Mouse (Mus musculus) midbrain, embryonic 13.5 days (tissue): ENCODE data around the gene Nxf1. TPM values are rescaled to one million over a fixed set of nuclear protein-coding genes. Genes with fewer than 3 reads are reported as not detected.

Experiments
- ATAC-seq: fragments of 200-750 bp; cut with Nextera tagmentation; 2 replicates; pipeline ENCODE4 v1.8.0; 2017; ENCODE audit warnings: mild to moderate bottlenecking, moderate TSS enrichment, moderate library complexity
- H3K27ac ChIP-seq: fragments of 300-500 bp; sonication (generic); 2 replicates; pipeline ENCODE4 v1.5.1; 2015; ENCODE audit warnings: inconsistent platforms, mild to moderate bottlenecking, moderate library complexity
- H3K27me3 ChIP-seq: fragments of 300-500 bp; sonication (generic); 2 replicates; pipeline ENCODE4 v1.6.1; 2015; ENCODE audit warnings: mild to moderate bottlenecking, inconsistent platforms
- H3K36me3 ChIP-seq: fragments of 300-500 bp; sonication (generic); 2 replicates; pipeline ENCODE4 v1.6.1; 2015; ENCODE audit warnings: mild to moderate bottlenecking, inconsistent platforms
- H3K4me1 ChIP-seq: fragments of 300-500 bp; sonication (generic); replicated peaks from 2 replicates; pipeline ENCODE4 v1.6.1; 2015; ENCODE audit warnings: inconsistent platforms
- H3K4me2 ChIP-seq: fragments of 300-500 bp; sonication (generic); replicated peaks from 2 replicates; pipeline ENCODE4 v1.6.1; 2015; ENCODE audit warnings: moderate library complexity, mild to moderate bottlenecking, inconsistent platforms
- H3K4me3 ChIP-seq: fragments of 300-500 bp; sonication (generic); replicated peaks from 2 replicates; pipeline ENCODE4 v1.5.1; 2015; ENCODE audit warnings: mild to moderate bottlenecking, inconsistent platforms
- H3K9ac ChIP-seq: fragments of 300-500 bp; sonication (generic); replicated peaks from 2 replicates; pipeline ENCODE4 v1.6.1; 2015; ENCODE audit warnings: mild to moderate bottlenecking, inconsistent platforms
- H3K9me3 ChIP-seq: fragments of 300-500 bp; sonication (generic); 2 replicates; pipeline ENCODE4 v1.6.1; 2016; ENCODE audit warnings: mild to moderate bottlenecking, inconsistent platforms
- WGBS: fragments of 180-500 bp; shearing (Covaris S2); methylation state at CpG from one replicate; pipeline ENCODE4 v1.1.7; 2015; 5-methylcytosine and 5-hydroxymethylcytosine counted together
- polyA plus RNA-seq: library from polyadenylated mRNA; unstranded; fragments of >200 nt; fragmentation: Nextera tagmentation; extraction: Ambion mirVana; gene quantifications from 2 replicates; pipeline ENCODE4 v1.2.1, GENCODE M21; 2015

Gene Nxf1
- polyA plus RNA-seq, 1 experiment from 2014 or later: 206 TPM

GRCm38 (mm10) chr19:8786008-8786781 is 29.3 kb downstream of the Nxf1 start, which contains the start of gene Taf6l:
Gene Taf6l (minus strand): TSS chr19:8786417.
- ATAC-seq: peak; percentile 100
- peak within 1 kb of the TSS; percentile 73 for H3K4me3 ChIP-seq
- H3K9ac ChIP-seq: peak within 1 kb of the TSS; percentile 72
- peaks cover 34% of the 10 kb centered on the region for H3K36me3 ChIP-seq
- WGBS: 1% methylated on average over 31 of the region's 32 CpGs
- H3K4me1 ChIP-seq: peaks cover 34% of the 10 kb centered on the region
- H3K27ac ChIP-seq: peak within 1 kb of the TSS; percentile 74
- H3K4me2 ChIP-seq: peak within 1 kb of the TSS; percentile 59
- no peaks in the 10 kb centered on the region for H3K27me3 ChIP-seq
- no peaks in the 10 kb centered on the region for H3K9me3 ChIP-seq

GRCm38 (mm10) chr19:8788521-8788920 is 31.6 kb downstream of the Nxf1 start:
- no peak overlapping the region for H3K4me3 ChIP-seq
- no peaks in the 10 kb centered on the region for H3K27me3 ChIP-seq
- H3K4me1 ChIP-seq: peaks cover 34% of the 10 kb centered on the region
- peaks cover 3% of the 10 kb centered on the region; the same call in 1 of the 2 replicates for H3K9me3 ChIP-seq
- peaks cover 24% of the 10 kb centered on the region for H3K36me3 ChIP-seq
- ATAC-seq: no peak
- peak overlapping the region; percentile 78 for H3K27ac ChIP-seq
- WGBS: 19% methylated on average over 3 of the region's 3 CpGs
- peak overlapping the region; percentile 36; the same call in 1 of the 2 replicates for H3K9ac ChIP-seq
- no peak overlapping the region for H3K4me2 ChIP-seq

GRCm38 (mm10) chr19:8789171-8789570 is 32.3 kb downstream of the Nxf1 start:
- H3K27ac ChIP-seq: peak overlapping the region; percentile 78
- H3K9ac ChIP-seq: peak overlapping the region; percentile 36; the same call in 1 of the 2 replicates
- WGBS: 20% methylated on average over 1 of the region's 1 CpGs
- H3K36me3 ChIP-seq: peaks cover 26% of the 10 kb centered on the region
- no peak overlapping the region; the same call in 1 of the 2 replicates for H3K4me2 ChIP-seq
- H3K27me3 ChIP-seq: no peaks in the 10 kb centered on the region
- peaks cover 3% of the 10 kb centered on the region; the same call in 1 of the 2 replicates for H3K9me3 ChIP-seq
- peaks cover 34% of the 10 kb centered on the region for H3K4me1 ChIP-seq
- ATAC-seq: no peak
- H3K4me3 ChIP-seq: no peak overlapping the region

GRCm38 (mm10) chr19:8790171-8790570 is 33.3 kb downstream of the Nxf1 start:
- WGBS: 84% methylated on average over 7 of the region's 7 CpGs
- peaks cover 3% of the 10 kb centered on the region; the same call in 1 of the 2 replicates for H3K9me3 ChIP-seq
- no peak overlapping the region for H3K4me2 ChIP-seq
- no peak overlapping the region for H3K4me3 ChIP-seq
- H3K27me3 ChIP-seq: no peaks in the 10 kb centered on the region
- 0 out of 2 replicates have a peak overlapping the region, but pooled peaks have one; percentile 3 for H3K9ac ChIP-seq
- ATAC-seq: no peak
- H3K4me1 ChIP-seq: peaks cover 30% of the 10 kb centered on the region
- no peak overlapping the region; the same call in 1 of the 2 replicates for H3K27ac ChIP-seq
- peaks cover 35% of the 10 kb centered on the region for H3K36me3 ChIP-seq

- Histone ChIP-seq H3K9me3 (no peaks in the 10 kb centered on the region), H3K9ac (peak within 1 kb of the TSS; percentile 83), H3K4me2 (peak within 1 kb of the TSS; percentile 75), H3K4me1 (peaks cover 27% of the 10 kb centered on the region), H3K36me3 (peaks cover 23% of the 10 kb centered on the region), H3K27ac (peak within 1 kb of the TSS; percentile 55), H3K4me3 (peak within 1 kb of the TSS; percentile 86), H3K27me3 (no peaks in the 10 kb centered on the region)
- WGBS: 2% methylated on average over 25 of the region's 25 CpGs
- ATAC-seq: peak; percentile 56
These were observed 41.5 kb downstream of the Nxf1 start, which contains the start of gene Polr2g for GRCm38 (mm10) chr19:8798264-8798946. Gene Polr2g (minus strand): TSS chr19:8798577.

- ATAC-seq: no peak
- Histone ChIP-seq H3K4me3 (peak overlapping the region; percentile 86), H3K27ac (no peak overlapping the region), H3K4me1 (peaks cover 32% of the 10 kb centered on the region), H3K9ac (no peak overlapping the region), H3K4me2 (peak overlapping the region; percentile 75; the same call in 1 of the 2 replicates), H3K36me3 (peaks cover 20% of the 10 kb centered on the region), H3K9me3 (no peaks in the 10 kb centered on the region), H3K27me3 (no peaks in the 10 kb centered on the region)
These were observed 42.1 kb downstream of the Nxf1 start for GRCm38 (mm10) chr19:8798947-8799315.

- peak; percentile 98 for ATAC-seq
- Histone ChIP-seq H3K27ac (peak within 1 kb of the TSS; percentile 90), H3K4me3 (peak within 1 kb of the TSS; percentile 60), H3K4me2 (peak within 1 kb of the TSS; percentile 62), H3K9ac (peak within 1 kb of the TSS; percentile 71), H3K27me3 (no peaks in the 10 kb centered on the region), H3K4me1 (peaks cover 34% of the 10 kb centered on the region), H3K9me3 (no peaks in the 10 kb centered on the region), H3K36me3 (peaks cover 30% of the 10 kb centered on the region)
- under 1% methylated on average over 30 of the region's 30 CpGs for WGBS
These were observed 45.4 kb downstream of the Nxf1 start, which contains the start of gene Zbtb3 for GRCm38 (mm10) chr19:8802130-8802821. Gene Zbtb3 (plus strand): TSS chr19:8802555.

GRCm38 (mm10) chr19:8803204-8803780 is 46.4 kb downstream of the Nxf1 start:
- Histone ChIP-seq H3K4me1 (peaks cover 28% of the 10 kb centered on the region), H3K9ac (peak overlapping the region; percentile 71; the same call in 1 of the 2 replicates), H3K27ac (peak overlapping the region; percentile 64; the same call in 1 of the 2 replicates), H3K36me3 (peaks cover 39% of the 10 kb centered on the region), H3K9me3 (no peaks in the 10 kb centered on the region), H3K4me3 (peak overlapping the region; percentile 60), H3K27me3 (no peaks in the 10 kb centered on the region), H3K4me2 (peak overlapping the region; percentile 62)
- ATAC-seq: no peak
- WGBS: 89% methylated on average over 9 of the region's 9 CpGs

- H3K4me3 ChIP-seq: no peak overlapping the region
- no peak for ATAC-seq
These were observed 47.2 kb downstream of the Nxf1 start for GRCm38 (mm10) chr19:8803879-8804660.

GRCm38 (mm10) chr19:8806810-8807209 is 49.9 kb downstream of the Nxf1 start:
- Histone ChIP-seq H3K27me3 (no peaks in the 10 kb centered on the region), H3K9me3 (no peaks in the 10 kb centered on the region), H3K36me3 (peaks cover 66% of the 10 kb centered on the region), H3K4me1 (peaks cover 20% of the 10 kb centered on the region), H3K4me2 (no peak overlapping the region), H3K27ac (no peak overlapping the region), H3K4me3 (no peak overlapping the region), H3K9ac (no peak overlapping the region; the same call in 1 of the 2 replicates)
- WGBS: 93% methylated on average over 5 of the region's 5 CpGs
- ATAC-seq: no peak

More at GRCm38 (mm10) chr19:8803879-8804660, 47.2 kb downstream of the Nxf1 start:
- Histone ChIP-seq H3K27me3 (no peaks in the 10 kb centered on the region), H3K4me1 (peaks cover 24% of the 10 kb centered on the region), H3K27ac (no peak overlapping the region), H3K9me3 (no peaks in the 10 kb centered on the region), H3K9ac (no peak overlapping the region), H3K4me2 (no peak overlapping the region), H3K36me3 (peaks cover 45% of the 10 kb centered on the region)
- 92% methylated on average over 11 of the region's 11 CpGs for WGBS
